Mouse (Mus musculus) MEL (cell line): ENCODE results near the gene Samhd1. TPM values are rescaled to one million over a fixed set of nuclear protein-coding genes. Genes with fewer than 3 reads are reported as not detected.

Experiments
- DNase-seq: peaks from one replicate; pipeline ENCODE4 v3.0.0; 2011; ENCODE audit warnings: low read depth, low spot score
- H3K27ac ChIP-seq: 2 replicates; pipeline ENCODE4 v1.5.1; 2012; ENCODE audit warnings: low read depth, mild to moderate bottlenecking, control low read depth, low read length, moderate library complexity; ENCODE audit not compliant: control insufficient read depth
- H3K27me3 ChIP-seq, 2 experiments: fragments of 150-350 bp in 1 of 2; sonication (generic) in 1 of 2; 2 replicates each; pipeline ENCODE4 v1.6.1; 2012; ENCODE audit warnings: low read length in 2 of 2, mild to moderate bottlenecking in 2 of 2, improper control_type of control experiment in 1 of 2, moderate library complexity in 1 of 2; ENCODE audit not compliant: insufficient read depth in 2 of 2, control insufficient read depth in 1 of 2
- H3K36me3 ChIP-seq, 2 experiments: 2 replicates each; pipeline ENCODE4 v1.6.1; 2012 to 2014; ENCODE audit warnings: low read length in 2 of 2, improper control_type of control experiment in 1 of 2, inconsistent platforms in 1 of 2, mild to moderate bottlenecking in 1 of 2; ENCODE audit not compliant: insufficient read depth in 2 of 2, control insufficient read depth in 1 of 2
- H3K4me1 ChIP-seq, 2 experiments: fragments of 150-350 bp in 1 of 2; sonication (generic) in 1 of 2; 2 replicates each; pipeline ENCODE4 v1.6.1; 2012; ENCODE audit warnings: low read length in 2 of 2, improper control_type of control experiment in 1 of 2, mild to moderate bottlenecking in 1 of 2; ENCODE audit not compliant: insufficient read depth in 2 of 2, control insufficient read depth in 1 of 2
- H3K4me3 ChIP-seq, 2 experiments: fragments of 150-350 bp in 1 of 2; sonication (generic) in 1 of 2; 2 replicates each; pipeline ENCODE4 v1.5.1; 2012; ENCODE audit warnings: low read depth in 2 of 2, low read length in 2 of 2, mild to moderate bottlenecking in 2 of 2, moderate library complexity in 2 of 2, control low read depth in 1 of 2, improper control_type of control experiment in 1 of 2; ENCODE audit not compliant: control insufficient read depth in 1 of 2, insufficient read depth in 1 of 2
- H3K79me2 ChIP-seq: 2 replicates; pipeline ENCODE4 v1.6.1; 2012; ENCODE audit warnings: mild to moderate bottlenecking, low read length, moderate library complexity; ENCODE audit not compliant: control insufficient read depth, poor library complexity, insufficient read depth
- H3K9ac ChIP-seq: 2 replicates; pipeline ENCODE4 v1.6.1; 2012; ENCODE audit warnings: low read depth, mild to moderate bottlenecking, control low read depth, low read length, moderate library complexity; ENCODE audit not compliant: control insufficient read depth, poor library complexity, severe bottlenecking
- H3K9me3 ChIP-seq: fragments of 150-350 bp; sonication (generic); replicated peaks from 2 replicates; pipeline ENCODE4 v1.6.1; 2012; ENCODE audit warnings: mild to moderate bottlenecking, low read length, improper control_type of control experiment, moderate library complexity; ENCODE audit not compliant: insufficient read depth
- BHLHE40 ChIP-seq: IDR thresholded peaks from 2 replicates; pipeline ENCODE4 v1.6.1; 2012; ENCODE audit warnings: low read depth, mild to moderate bottlenecking, inconsistent platforms, low read length, improper control_type of control experiment, borderline replicate concordance
- CHD2 ChIP-seq: IDR thresholded peaks from 2 replicates; pipeline ENCODE4 v1.6.1; 2011; ENCODE audit warnings: low read length, improper control_type of control experiment
- CTCF ChIP-seq, 3 experiments: IDR thresholded peaks in 2 of 3; conservative IDR thresholded peaks in 1 of 3; 2 replicates each; pipeline ENCODE4 v1.5.1; 2011 to 2012; ENCODE audit warnings: low read length in 3 of 3, low read depth in 2 of 3, mild to moderate bottlenecking in 2 of 3, improper control_type of control experiment in 1 of 3, inconsistent platforms in 1 of 3, mixed read lengths in 1 of 3, moderate library complexity in 1 of 3; ENCODE audit not compliant: control insufficient read depth in 1 of 3, insufficient read depth in 1 of 3, poor library complexity in 1 of 3, severe bottlenecking in 1 of 3
- ELF1 ChIP-seq: IDR thresholded peaks from 2 replicates; pipeline ENCODE4 v1.6.1; 2014; ENCODE audit warnings: low read depth, mild to moderate bottlenecking, inconsistent platforms, low read length, improper control_type of control experiment, moderate library complexity
- ETS1 ChIP-seq: IDR thresholded peaks from 2 replicates; pipeline ENCODE4 v1.6.1; 2012; ENCODE audit warnings: low read depth, mild to moderate bottlenecking, inconsistent platforms, low read length, improper control_type of control experiment, moderate library complexity
- GABPA ChIP-seq: IDR thresholded peaks from 2 replicates; pipeline ENCODE4 v1.6.1; 2012; ENCODE audit warnings: low read depth, mild to moderate bottlenecking, inconsistent platforms, low read length, improper control_type of control experiment, moderate library complexity
- KAT2A ChIP-seq: conservative IDR thresholded peaks from 2 replicates; pipeline ENCODE4 v1.6.1; 2012; ENCODE audit warnings: low read depth, low read length, improper control_type of control experiment, inconsistent platforms
- MAFK ChIP-seq: IDR thresholded peaks from 2 replicates; pipeline ENCODE4 v1.6.1; 2011; ENCODE audit warnings: low read depth, mild to moderate bottlenecking, low read length, improper control_type of control experiment, borderline replicate concordance
- MAX ChIP-seq: IDR thresholded peaks from 2 replicates; pipeline ENCODE4 v1.6.1; 2011; ENCODE audit warnings: low read length, improper control_type of control experiment
- MEF2A ChIP-seq: IDR thresholded peaks from 2 replicates; pipeline ENCODE4 v1.6.1; 2014; ENCODE audit warnings: low read depth, mild to moderate bottlenecking, inconsistent platforms, low read length, improper control_type of control experiment; ENCODE audit not compliant: poor library complexity, insufficient replicate concordance, severe bottlenecking; ENCODE audit errors: extremely low read depth
- MXI1 ChIP-seq: IDR thresholded peaks from 2 replicates; pipeline ENCODE4 v1.6.1; 2011; ENCODE audit warnings: mild to moderate bottlenecking, low read depth, low read length, improper control_type of control experiment
- NELFE ChIP-seq: IDR thresholded peaks from 2 replicates; pipeline ENCODE4 v1.6.1; 2011; ENCODE audit warnings: low read depth, low read length, improper control_type of control experiment
- POLR2A ChIP-seq, 2 experiments: IDR thresholded peaks; 2 replicates each; pipeline ENCODE4 v1.6.1; 2011 to 2012; ENCODE audit warnings: low read length in 2 of 2, mild to moderate bottlenecking in 2 of 2, control low read depth in 1 of 2, improper control_type of control experiment in 1 of 2, low read depth in 1 of 2, moderate library complexity in 1 of 2; ENCODE audit not compliant: control insufficient read depth in 1 of 2, insufficient read depth in 1 of 2, poor library complexity in 1 of 2
- POLR2AphosphoS2 ChIP-seq: IDR thresholded peaks from 2 replicates; pipeline ENCODE4 v1.6.1; 2011; ENCODE audit warnings: low read length, improper control_type of control experiment
- POLR2AphosphoS5 ChIP-seq: IDR thresholded peaks from 2 replicates; pipeline ENCODE4 v1.6.1; 2012; ENCODE audit warnings: low read depth, borderline replicate concordance, mild to moderate bottlenecking, inconsistent platforms, low read length, moderate library complexity, mixed read lengths
- RCOR1 ChIP-seq: IDR thresholded peaks from 2 replicates; pipeline ENCODE4 v1.6.1; 2012; ENCODE audit warnings: low read depth, mild to moderate bottlenecking, inconsistent platforms, low read length, improper control_type of control experiment
- SIN3A ChIP-seq: IDR thresholded peaks from 2 replicates; pipeline ENCODE4 v1.6.1; 2012; ENCODE audit warnings: low read length, improper control_type of control experiment, inconsistent platforms
- SMC3 ChIP-seq: IDR thresholded peaks from 2 replicates; pipeline ENCODE4 v1.6.1; 2011; ENCODE audit warnings: low read depth, low read length, improper control_type of control experiment
- TBP ChIP-seq: IDR thresholded peaks from 2 replicates; pipeline ENCODE4 v1.8.0; 2011; ENCODE audit warnings: low read depth, low read length, improper control_type of control experiment
- UBTF ChIP-seq: IDR thresholded peaks from 2 replicates; pipeline ENCODE4 v1.6.1; 2012; ENCODE audit warnings: low read depth, mild to moderate bottlenecking, inconsistent platforms, low read length, improper control_type of control experiment, moderate library complexity, borderline replicate concordance; ENCODE audit not compliant: insufficient read depth
- USF1 ChIP-seq: IDR thresholded peaks from 2 replicates; pipeline ENCODE4 v1.6.1; 2014; ENCODE audit warnings: low read depth, mild to moderate bottlenecking, inconsistent platforms, low read length, improper control_type of control experiment, moderate library complexity
- ZKSCAN1 ChIP-seq: IDR thresholded peaks from 2 replicates; pipeline ENCODE4 v1.6.1; 2012; ENCODE audit warnings: low read depth, mild to moderate bottlenecking, inconsistent platforms, low read length, improper control_type of control experiment, moderate library complexity
- ZNF384 ChIP-seq: IDR thresholded peaks from 2 replicates; pipeline ENCODE4 v1.6.1; 2012; ENCODE audit warnings: low read depth, mild to moderate bottlenecking, inconsistent platforms, low read length, improper control_type of control experiment
- polyA plus RNA-seq, 2 experiments: library from polyadenylated mRNA; stranded (reverse) in 1 of 2; unstranded in 1 of 2; fragments of >175 nt in 1 of 2; fragments of >200 nt in 1 of 2; gene quantifications; 2 replicates each; pipeline versions ENCODE4 v1.2.1 to v1.2.4; 2012; ENCODE audit warnings: low replicate concordance in 2 of 2, low read depth in 1 of 2; ENCODE audit not compliant: insufficient read length in 2 of 2, insufficient read depth in 1 of 2, missing spikeins in 1 of 2
- total RNA-seq: library from RNA; depleted of rRNA; stranded (reverse); fragments of 300-350 nt; gene quantifications from 2 replicates; pipeline ENCODE4 v1.2.3, GENCODE M21; 2012

Samhd1 gene
- total and polyA plus RNA-seq, 3 experiments = 15.7 to 76.8 (median 50.5) TPM

DNA sequence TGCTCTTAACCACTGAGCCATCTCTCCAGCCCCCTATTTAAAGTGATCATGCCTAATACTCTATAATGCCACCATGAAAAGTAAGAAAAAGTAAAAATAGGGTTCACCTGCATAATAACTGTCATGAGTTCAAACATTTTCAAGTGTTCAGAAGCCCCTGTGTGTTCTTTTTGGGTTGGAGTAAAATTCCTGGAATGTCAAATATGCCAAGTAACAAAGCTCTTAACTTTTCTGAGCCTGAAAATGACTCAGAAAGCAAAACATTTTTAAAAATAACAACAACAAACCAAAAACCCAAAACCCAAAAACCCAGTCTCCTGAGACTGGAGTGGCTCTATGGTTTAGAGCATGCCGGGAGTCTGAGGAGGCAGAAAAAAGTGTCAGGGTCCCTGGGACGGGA is 29.0 kb upstream of the Samhd1 start:
- Histone ChIP-seq H3K4me1 (peaks cover 0 to 5% of the 10 kb centered on the region in 2 experiments; a peak in 2 of 4 replicates), H3K79me2 (no peaks in the 10 kb centered on the region), H3K9me3 (no peaks in the 10 kb centered on the region), H3K36me3 (peaks cover 5 to 17% of the 10 kb centered on the region in 2 experiments), H3K27ac (no peak overlapping the region), H3K9ac (no peak overlapping the region), H3K4me3 (no peak overlapping the region), H3K27me3 (no peaks in the 10 kb centered on the region)
- no peak for DNase-seq
- TF ChIP-seq POLR2AphosphoS2 = no peak

DNA sequence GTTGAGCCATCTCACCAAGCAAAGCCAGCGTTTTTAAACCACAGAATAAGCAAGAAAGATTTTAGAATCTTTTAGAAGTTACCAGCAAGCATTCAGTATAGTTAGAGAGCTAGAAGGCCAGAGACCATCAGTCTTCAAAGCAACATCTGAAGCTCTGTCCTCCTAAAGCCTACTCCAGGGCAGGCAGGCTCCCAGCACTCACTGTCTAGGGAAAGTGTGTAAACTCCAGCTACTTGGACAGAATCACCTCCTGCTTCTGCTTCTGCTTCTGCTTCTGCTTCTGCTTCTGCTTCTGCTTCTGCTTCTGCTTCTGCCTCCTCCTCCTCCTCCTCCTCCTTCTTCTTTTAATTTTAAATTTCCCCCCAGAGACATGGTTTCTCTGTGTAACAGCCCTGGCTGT is 21.0 kb upstream of the Samhd1 start:
- peak; percentile 27 for DNase-seq
- H3K79me2 ChIP-seq = no peaks in the 10 kb centered on the region
- H3K4me3 ChIP-seq = no peak overlapping the region
- TF ChIP-seq UBTF = no peak
- TF ChIP-seq TBP = peak; percentile 52; the same call in 1 of the 2 replicates
- H3K9me3 ChIP-seq = no peaks in the 10 kb centered on the region
- H3K27me3 ChIP-seq = no peaks in the 10 kb centered on the region
- H3K9ac ChIP-seq = no peak overlapping the region
- peaks cover 2 to 22% of the 10 kb centered on the region in 2 experiments; a peak in 3 of 4 replicates for H3K36me3 ChIP-seq
- H3K4me1 ChIP-seq = no peaks in the 10 kb centered on the region
- no peak overlapping the region for H3K27ac ChIP-seq

DNA sequence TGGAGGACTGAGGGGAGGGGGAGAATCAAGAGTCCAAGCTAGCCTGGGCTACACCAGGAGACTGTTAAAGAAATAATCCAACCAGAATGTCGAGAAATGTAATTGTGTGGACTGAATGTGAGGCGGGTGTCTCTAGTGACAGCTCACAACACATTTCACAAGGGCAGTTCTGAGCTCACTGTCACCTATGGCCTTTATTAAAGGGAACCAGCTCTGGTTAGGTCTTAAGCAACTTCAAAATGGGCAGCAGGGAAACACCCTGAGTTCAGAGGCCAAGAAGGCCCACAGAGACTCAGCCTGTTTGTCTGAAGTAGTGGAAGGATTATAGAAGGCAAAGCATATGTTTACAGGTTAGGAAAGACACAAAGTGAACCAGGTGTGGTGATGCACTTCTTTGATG is 18.2 kb upstream of the Samhd1 start:
- Histone ChIP-seq H3K4me3 (no peak overlapping the region), H3K36me3 (peaks cover 2 to 16% of the 10 kb centered on the region in 2 experiments)

DNA sequence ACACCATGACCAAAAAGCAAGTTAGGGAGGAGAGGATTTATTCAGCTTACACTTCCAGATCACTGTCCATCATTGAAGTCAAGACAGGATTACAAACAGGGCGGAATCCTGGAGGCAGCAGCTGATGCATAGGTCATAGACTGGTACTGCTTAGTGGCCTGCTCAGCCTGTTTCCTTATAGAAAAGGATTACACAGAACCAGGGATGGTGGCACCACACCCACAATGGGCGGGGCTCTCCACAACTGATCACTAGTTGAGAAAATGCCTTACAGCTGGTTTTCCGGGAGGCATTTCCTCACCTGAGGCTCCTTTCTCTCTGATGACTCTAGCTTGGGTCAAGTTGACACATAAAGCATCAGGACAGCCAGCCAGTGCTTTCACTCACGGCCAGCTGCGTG is 13.4 kb upstream of the Samhd1 start:
- Histone ChIP-seq H3K9ac (no peak overlapping the region), H3K36me3 (peaks cover 0 to 13% of the 10 kb centered on the region in 2 experiments; a peak in 3 of 4 replicates), H3K4me3 (no peak overlapping the region), H3K27ac (no peak overlapping the region), H3K4me1 (no peaks in the 10 kb centered on the region), H3K27me3 (no peaks in the 10 kb centered on the region), H3K79me2 (no peaks in the 10 kb centered on the region), H3K9me3 (no peaks in the 10 kb centered on the region)
- DNase-seq = no peak
- TF ChIP-seq GABPA (no peak), SIN3A (no peak), ZKSCAN1 (no peak), MEF2A (no peak), MAX (no peak), POLR2AphosphoS5 (no peak), USF1 (no peak), POLR2A (IDR thresholded peaks at IDR 0.05; ENCODE audit: control insufficient read depth in 1 of 2, insufficient read depth in 1 of 2, low read depth in 1 of 2, low read length in 2 of 2, poor library complexity in 1 of 2) (no peak), CHD2 (no peak), ELF1 (no peak), ETS1 (no peak), BHLHE40 (no peak), CTCF (IDR thresholded peaks at IDR 0.05 in 2 of 3, conservative IDR thresholded peaks at IDR 0.05 in 1 of 3; ENCODE audit: control insufficient read depth in 1 of 3, insufficient read depth in 1 of 3, low read depth in 2 of 3, low read length in 3 of 3, poor library complexity in 1 of 3, severe bottlenecking in 1 of 3) (no peak), ZNF384 (no peak), UBTF (no peak), NELFE (no peak), RCOR1 (no peak), MAFK (no peak)

More for the DNA sequence above, 18.2 kb upstream of the Samhd1 start:
- H3K9me3 ChIP-seq = no peaks in the 10 kb centered on the region
- H3K9ac ChIP-seq = no peak overlapping the region
- TF ChIP-seq MXI1 = no peak
- TF ChIP-seq ETS1 = no peak
- TF ChIP-seq KAT2A = no peak
- no peak for TF ChIP-seq SMC3
- TF ChIP-seq, all 39 proteins: peak for 0
- H3K27me3 ChIP-seq = no peaks in the 10 kb centered on the region
- H3K27ac ChIP-seq = no peak overlapping the region
- DNase-seq = no peak
- no peaks in the 10 kb centered on the region for H3K4me1 ChIP-seq
- no peaks in the 10 kb centered on the region for H3K79me2 ChIP-seq
